Mouse (Mus musculus) thymus, adult 2 months (tissue): ENCODE measurements around the gene Topbp1. TPM values are rescaled to one million over a fixed set of nuclear protein-coding genes. Genes with fewer than 3 reads are reported as not detected.

ENCODE experiments used
- DNase-seq: peaks from one replicate; pipeline ENCODE4 v3.0.0; 2021
- H3K27ac ChIP-seq: fragments of 200-500 bp; 2 replicates; pipeline ENCODE4 v1.5.1; 2012; ENCODE audit warnings: low read length, control low read depth; ENCODE audit not compliant: control insufficient read depth, insufficient read depth
- H3K27me3 ChIP-seq: fragments of 200-500 bp; 2 replicates; pipeline ENCODE4 v1.6.1; 2012; ENCODE audit warnings: mild to moderate bottlenecking, low read length, moderate library complexity, mixed read lengths; ENCODE audit not compliant: control insufficient read depth, insufficient read depth
- H3K36me3 ChIP-seq: fragments of 200-500 bp; 2 replicates; pipeline ENCODE4 v1.6.1; 2012; ENCODE audit warnings: mild to moderate bottlenecking, low read length, moderate library complexity; ENCODE audit not compliant: control insufficient read depth, insufficient read depth
- H3K4me1 ChIP-seq: fragments of 200-500 bp; replicated peaks from 2 replicates; pipeline ENCODE4 v1.6.1; 2012; ENCODE audit warnings: low read length; ENCODE audit not compliant: control insufficient read depth, insufficient read depth
- H3K4me3 ChIP-seq: fragments of 200-500 bp; 2 replicates; pipeline ENCODE4 v1.5.1; 2012; ENCODE audit warnings: mild to moderate bottlenecking, low read length, control low read depth, moderate library complexity; ENCODE audit not compliant: control insufficient read depth, insufficient read depth
- CTCF ChIP-seq: fragments of 200-500 bp; IDR thresholded peaks from 2 replicates; pipeline ENCODE4 v1.5.1; 2012; ENCODE audit warnings: mild to moderate bottlenecking, control low read depth, low read length, moderate library complexity, borderline replicate concordance; ENCODE audit not compliant: control insufficient read depth, poor library complexity, insufficient read depth; ENCODE audit errors: extremely low read depth
- POLR2A ChIP-seq: fragments of 200-500 bp; IDR thresholded peaks from 2 replicates; pipeline ENCODE4 v1.6.1; 2012; ENCODE audit warnings: mild to moderate bottlenecking, low read length, control low read depth, moderate library complexity; ENCODE audit not compliant: control insufficient read depth, poor library complexity, insufficient read depth; ENCODE audit errors: extremely low read depth
- WGBS: fragments of 180-500 bp; shearing (Covaris S2); methylation state at CpG from one replicate; pipeline ENCODE4 v1.1.7; 2018; 5-methylcytosine and 5-hydroxymethylcytosine counted together
- polyA plus RNA-seq: library from polyadenylated mRNA; depleted of rRNA; stranded (reverse); fragments of >200 nt; gene quantifications from 2 replicates; pipeline ENCODE4 v1.2.3, GENCODE M21; 2012; rRNA removed

Gene Topbp1
- 41.5 and 52.1 TPM in 2 replicates for polyA plus RNA-seq

GRCm38 (mm10) chr9:103304927-103305326 is at the start of gene Topbp1, which contains the start of gene 1300017J02Rik:
Gene Topbp1 (plus strand): TSS chr9:103305215.
Gene 1300017J02Rik (minus strand): TSS chr9:103305082.
- H3K27me3 ChIP-seq, result no peaks in the 10 kb centered on the region
- 1% methylated on average over 49 of the region's 49 CpGs for WGBS
- peaks cover 14% of the 10 kb centered on the region for H3K36me3 ChIP-seq
- peak; percentile 96 for TF ChIP-seq POLR2A
- peak; percentile 61; the same call in 1 of the 2 replicates for TF ChIP-seq CTCF
- peak; percentile 94 for DNase-seq
- H3K4me1 ChIP-seq, result peaks cover 4% of the 10 kb centered on the region
- peak within 1 kb of the TSS; percentile 44 for H3K27ac ChIP-seq
- H3K4me3 ChIP-seq, result peak within 1 kb of the TSS; percentile 97

DNA sequence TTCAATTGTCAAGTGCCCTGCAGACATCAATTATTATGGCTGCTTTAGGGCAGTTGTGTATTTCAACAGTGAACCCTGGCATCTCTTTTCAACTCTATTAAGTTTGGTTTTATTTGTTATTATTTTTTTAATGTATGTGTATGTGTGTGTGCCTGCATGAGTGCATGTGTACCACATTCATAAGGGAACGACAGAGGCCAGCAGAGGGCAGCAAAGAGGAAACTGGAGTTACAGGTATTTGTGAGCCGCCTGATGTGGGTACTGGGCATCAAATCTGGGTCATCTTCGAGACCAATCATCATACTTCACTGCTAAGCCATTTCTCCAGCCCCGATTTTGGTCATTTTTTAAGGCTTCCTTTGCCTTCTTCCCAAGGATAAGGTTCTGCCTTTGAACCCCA is 39.2 kb upstream of the Topbp1 start:
- TF ChIP-seq POLR2A (no peak), CTCF (no peak)
- H3K27ac ChIP-seq, result no peak overlapping the region
- H3K27me3 ChIP-seq, result no peaks in the 10 kb centered on the region
- H3K4me3 ChIP-seq, result no peak overlapping the region
- H3K36me3 ChIP-seq, result no peaks in the 10 kb centered on the region
- H3K4me1 ChIP-seq, result no peaks in the 10 kb centered on the region
- WGBS, result 90% methylated on average over 4 of the region's 4 CpGs
- DNase-seq, result no peak

DNA sequence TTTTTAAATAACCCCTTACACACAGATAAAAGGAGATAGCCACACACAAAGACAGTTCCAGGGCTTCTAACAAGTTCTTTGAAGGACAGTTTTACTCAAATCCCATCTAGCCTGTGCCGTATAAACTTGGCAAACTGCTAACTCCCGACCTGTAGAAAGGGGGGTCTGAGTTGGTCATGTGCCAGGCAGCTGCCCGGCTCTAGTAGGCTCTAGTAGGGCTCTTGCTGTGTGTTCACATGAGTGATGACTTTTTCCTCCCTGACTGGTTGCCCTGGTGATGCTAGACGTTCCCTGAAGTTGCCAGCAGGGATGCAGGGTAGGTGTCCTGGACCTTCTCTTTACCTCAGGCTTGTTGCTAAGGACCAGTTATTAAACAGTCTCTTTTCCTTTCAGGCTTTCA is 33.9 kb upstream of the Topbp1 start:
- Histone ChIP-seq H3K27ac (no peak overlapping the region), H3K4me1 (no peaks in the 10 kb centered on the region)
- TF ChIP-seq CTCF, result no peak
- TF ChIP-seq POLR2A, result no peak

GRCm38 (mm10) chr9:103274819-103275218 is 30.2 kb upstream of the Topbp1 start:
- no peak overlapping the region for H3K4me3 ChIP-seq
- no peaks in the 10 kb centered on the region for H3K27me3 ChIP-seq
- H3K4me1 ChIP-seq, result no peaks in the 10 kb centered on the region
- H3K36me3 ChIP-seq, result no peaks in the 10 kb centered on the region
- WGBS, result 90% methylated on average over 8 of the region's 8 CpGs
- no peak overlapping the region for H3K27ac ChIP-seq
- TF ChIP-seq CTCF, result no peak
- DNase-seq, result no peak

More for the DNA sequence above, 33.9 kb upstream of the Topbp1 start:
- Histone ChIP-seq H3K36me3 (no peaks in the 10 kb centered on the region), H3K4me3 (no peak overlapping the region), H3K27me3 (no peaks in the 10 kb centered on the region)
- DNase-seq, result no peak
- 83% methylated on average over 4 of the region's 4 CpGs for WGBS

GRCm38 (mm10) chr9:103275676-103276075 is 29.3 kb upstream of the Topbp1 start:
- no peak overlapping the region for H3K27ac ChIP-seq
- no peaks in the 10 kb centered on the region for H3K36me3 ChIP-seq
- WGBS, result 79% methylated on average over 1 of the region's 1 CpGs
- no peak for DNase-seq
- H3K4me3 ChIP-seq, result no peak overlapping the region
- H3K27me3 ChIP-seq, result no peaks in the 10 kb centered on the region
- TF ChIP-seq CTCF, result no peak
- no peak for TF ChIP-seq POLR2A
- no peaks in the 10 kb centered on the region for H3K4me1 ChIP-seq

GRCm38 (mm10) chr9:103276876-103277275 is 28.1 kb upstream of the Topbp1 start:
- Histone ChIP-seq H3K36me3 (no peaks in the 10 kb centered on the region), H3K4me1 (no peaks in the 10 kb centered on the region), H3K27me3 (no peaks in the 10 kb centered on the region), H3K27ac (no peak overlapping the region), H3K4me3 (no peak overlapping the region)
- TF ChIP-seq POLR2A (no peak), CTCF (no peak)
- WGBS, result 94% methylated on average over 6 of the region's 6 CpGs
- no peak for DNase-seq

DNA sequence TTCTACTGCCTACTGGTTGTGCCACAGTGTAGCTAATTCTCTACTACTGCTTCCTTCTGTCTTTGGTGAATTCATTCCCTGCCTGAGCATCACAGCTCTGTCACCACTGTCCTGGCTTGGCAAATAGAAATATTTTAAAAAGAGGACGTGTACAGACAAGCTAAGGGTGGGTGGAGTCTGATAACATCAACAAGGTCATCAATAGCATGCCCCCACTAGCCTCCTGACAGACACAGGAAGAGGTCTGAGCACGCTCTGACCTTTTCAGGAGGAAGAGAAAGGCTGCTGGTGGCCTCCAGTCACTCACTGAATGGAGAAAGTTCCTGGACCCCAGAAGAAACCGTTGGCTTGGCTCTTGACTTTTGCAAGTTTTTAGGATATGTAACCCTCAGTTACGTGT is 18.6 kb upstream of the Topbp1 start:
- WGBS, result 66% methylated on average over 4 of the region's 4 CpGs
- DNase-seq, result no peak
- H3K27me3 ChIP-seq, result no peaks in the 10 kb centered on the region
- TF ChIP-seq CTCF, result no peak
- no peak for TF ChIP-seq POLR2A
- H3K4me1 ChIP-seq, result no peaks in the 10 kb centered on the region
- H3K36me3 ChIP-seq, result no peaks in the 10 kb centered on the region
- H3K4me3 ChIP-seq, result no peak overlapping the region
- H3K27ac ChIP-seq, result no peak overlapping the region
